Mouse (Mus musculus) limb, embryonic 11.5 days (tissue): Measurements from ENCODE around the gene H2afb1. TPM values are rescaled to one million over a fixed set of nuclear protein-coding genes. Genes with fewer than 3 reads are reported as not detected.
"Not testable (repeated sequence)": the region's sequence is repeated elsewhere in the genome, so short reads cannot be mapped to it uniquely, and the experiment has no call there.

ENCODE experiments used
- ATAC-seq: fragments of 200-750 bp; cut with Nextera tagmentation; 2 replicates; pipeline ENCODE4 v1.8.0; 2017; ENCODE audit warnings: low read depth; ENCODE audit not compliant: insufficient number of reproducible peaks, low FRiP score, low TSS enrichment
- DNase-seq: peaks from one replicate; pipeline ENCODE4 v3.0.0-alpha.2; 2015; ENCODE audit warnings: low spot score
- H3K27ac ChIP-seq: fragments of 300-500 bp; sonication (generic); replicated peaks from 2 replicates; pipeline ENCODE4 v1.5.1; 2014; ENCODE audit warnings: low read depth, mild to moderate bottlenecking, low read length
- H3K27me3 ChIP-seq: fragments of 300-500 bp; sonication (generic); 2 replicates; pipeline ENCODE4 v1.6.1; 2014; ENCODE audit warnings: mild to moderate bottlenecking, low read length, mixed read lengths; ENCODE audit not compliant: control insufficient read depth, insufficient read depth
- H3K36me3 ChIP-seq: fragments of 300-500 bp; sonication (generic); 2 replicates; pipeline ENCODE4 v1.6.1; 2014; ENCODE audit warnings: mild to moderate bottlenecking, low read length, moderate library complexity, mixed read lengths; ENCODE audit not compliant: control insufficient read depth, insufficient read depth
- H3K4me1 ChIP-seq: fragments of 300-500 bp; sonication (generic); 2 replicates; pipeline ENCODE4 v1.6.1; 2014; ENCODE audit warnings: low read length, mixed read lengths; ENCODE audit not compliant: control insufficient read depth, insufficient read depth
- H3K4me2 ChIP-seq: fragments of 300-500 bp; sonication (generic); 2 replicates; pipeline ENCODE4 v1.6.1; 2014; ENCODE audit warnings: low read depth, mild to moderate bottlenecking, moderate library complexity; ENCODE audit not compliant: severe bottlenecking
- H3K4me3 ChIP-seq: fragments of 300-500 bp; sonication (generic); 2 replicates; pipeline ENCODE4 v1.5.1; 2014; ENCODE audit warnings: low read depth, low read length
- H3K9ac ChIP-seq: fragments of 300-500 bp; sonication (generic); 2 replicates; pipeline ENCODE4 v1.6.1; 2014; ENCODE audit warnings: mild to moderate bottlenecking, low read length
- H3K9me3 ChIP-seq: fragments of 300-500 bp; sonication (generic); 2 replicates; pipeline ENCODE4 v1.6.1; 2016; ENCODE audit warnings: low read length; ENCODE audit not compliant: control insufficient read depth
- WGBS: fragments of 180-500 bp; shearing (Covaris S2); extraction: QIAGEN DNeasy Blood & Tissue Kit; methylation state at CpG from one replicate; pipeline ENCODE4 v1.1.7; 2014; 5-methylcytosine and 5-hydroxymethylcytosine counted together
- polyA plus RNA-seq: library from polyadenylated mRNA; unstranded; fragments of >200 nt; fragmentation: Nextera tagmentation; extraction: Ambion mirVana; gene quantifications from 2 replicates; pipeline ENCODE4 v1.2.1, GENCODE M21; 2014

Gene H2afb1
- polyA plus RNA-seq, result not detected in 2 replicates

DNA sequence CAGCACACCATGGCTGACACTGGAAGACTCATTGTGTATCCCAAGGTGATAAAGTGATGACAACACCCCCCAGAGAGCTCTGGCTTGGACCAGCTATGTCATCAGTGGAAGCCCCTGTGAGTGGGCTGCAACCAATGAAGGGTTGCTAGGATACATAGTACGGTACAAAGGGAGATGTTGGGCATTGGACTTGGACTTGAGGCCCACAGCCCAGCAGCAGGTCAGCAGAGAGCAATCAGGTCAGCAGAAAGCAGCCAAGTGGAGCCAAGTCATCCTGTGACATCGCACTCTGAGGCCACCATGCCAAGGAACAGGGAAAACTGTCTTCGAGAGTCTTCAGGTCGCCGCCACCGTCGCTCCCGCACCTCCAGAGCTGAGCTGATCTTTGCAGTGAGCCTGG lies at the start of gene H2afb1:
Gene H2afb1 (plus strand): TSS at position 301 of the 400 bp plus-strand sequence.
- WGBS, result 100% methylated on average over 2 of the region's 8 CpGs

DNA sequence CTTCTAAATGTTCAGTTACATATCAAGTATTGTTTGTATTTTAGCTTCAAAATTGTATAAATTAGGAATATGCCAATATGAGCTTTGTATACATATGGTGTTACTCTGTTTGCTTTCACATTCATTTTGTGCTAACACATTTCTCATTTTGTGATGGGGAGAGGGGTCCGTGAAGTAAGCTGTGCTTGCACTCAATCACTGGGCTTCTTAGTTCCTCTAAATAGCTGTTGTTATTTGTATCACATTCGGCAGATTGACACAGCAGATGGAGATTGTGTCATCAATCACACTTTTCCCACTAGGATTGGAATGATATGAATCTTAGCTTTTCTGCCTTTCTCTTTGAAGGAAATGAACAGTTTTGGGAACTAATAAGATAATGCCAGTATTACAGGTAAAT lies 21.5 kb downstream of the H2afb1 start:
- H3K4me2 ChIP-seq, result no peak overlapping the region
- H3K4me1 ChIP-seq, result no peaks in the 10 kb centered on the region
- DNase-seq (no peak), ATAC-seq (no peak)
- H3K36me3 ChIP-seq, result no peaks in the 10 kb centered on the region
- no peak overlapping the region for H3K4me3 ChIP-seq
- no peaks in the 10 kb centered on the region for H3K9me3 ChIP-seq
- H3K27ac ChIP-seq, result no peak overlapping the region
- H3K9ac ChIP-seq, result no peak overlapping the region
- WGBS, result 80% methylated on average over 2 of the region's 2 CpGs
- no peaks in the 10 kb centered on the region for H3K27me3 ChIP-seq

More for the DNA sequence above, at the start of gene H2afb1:
- DNase-seq, H3K27ac ChIP-seq, H3K27me3 ChIP-seq, H3K4me3 ChIP-seq, H3K4me1 ChIP-seq, H3K9ac ChIP-seq, ATAC-seq, H3K4me2 ChIP-seq, H3K9me3 ChIP-seq, H3K36me3 ChIP-seq: not testable (repeated sequence)
